Mouse (Mus musculus): Measurements from ENCODE around the gene Olfr544.

Gene Olfr544

GRCm38 (mm10) chr7:102476601-102477000, 11.5 kb downstream of the Olfr544 start:
- no peak for DNase-seq

GRCm38 (mm10) chr7:102472675-102473074, 15.4 kb downstream of the Olfr544 start:
- DNase-seq, result no peak

GRCm38 (mm10) chr7:102467566-102467965, 20.5 kb downstream of the Olfr544 start:
- DNase-seq, result no peak

GRCm38 (mm10) chr7:102458618-102459380, 29.3 kb downstream of the Olfr544 start:
- no peak for DNase-seq

- DNase-seq, result no peak
These were observed 41.7 kb downstream of the Olfr544 start for GRCm38 (mm10) chr7:102446438-102446837.

- DNase-seq, result no peak
These were observed 43.8 kb downstream of the Olfr544 start for GRCm38 (mm10) chr7:102444301-102444700.

GRCm38 (mm10) chr7:102442432-102442831, 45.7 kb downstream of the Olfr544 start:
- DNase-seq, result no peak

- DNase-seq, result peak; percentile 95 to 96
These were observed 46.3 kb downstream of the Olfr544 start, which contains the start of gene Rrm1 for GRCm38 (mm10) chr7:102441657-102442391. TSS of gene Rrm1 (plus strand) at chr7:102441695.

GRCm38 (mm10) chr7:102440822-102441656, 47.1 kb downstream of the Olfr544 start:
- DNase-seq, result no peak

- DNase-seq, result no peak
These were observed 53.8 kb downstream of the Olfr544 start for GRCm38 (mm10) chr7:102434344-102434743.

Measured in lung, postnatal 4 days (tissue).